Mouse (Mus musculus) Patski (cell line): ENCODE data around the gene Slu7. TPM values are rescaled to one million over a fixed set of nuclear protein-coding genes. Genes with fewer than 3 reads are reported as not detected.

Experiments
- ATAC-seq: fragments of 100-300 bp; one replicate; pipeline ENCODE4 v1.8.0; 2021
- CTCF ChIA-PET: fragments of 350-600 bp; sonication (Branson Sonifier 250); formaldehyde crosslinking; loops from one replicate; lab custom pipeline; 2022; ENCODE audit warnings: inconsistent platforms; lab: Charles Lee
- POLR2A ChIA-PET: fragments of 350-600 bp; sonication (Branson Sonifier 250); formaldehyde crosslinking; loops from one replicate; lab custom pipeline; 2022; ENCODE audit warnings: antibody characterized with exemption, inconsistent platforms; lab: Charles Lee
- DNase-seq: peaks from one replicate; pipeline ENCODE4 v3.0.0-alpha.2; 2011; ENCODE audit warnings: low read depth, low spot score
- H3K27me3 ChIP-seq: fragments of 371-371 bp; one replicate; pipeline ENCODE4 v1.5.1; 2021
- CTCF ChIP-seq: fragments of 100-300 bp; IDR thresholded peaks from one replicate; pipeline ENCODE4 v1.5.1; 2021
- in situ Hi-C: fragments of 300-500 bp; cut with MboI; formaldehyde crosslinking; loops from 3 replicates; pipeline ENCODE4 v1.11.1; 2018; ENCODE audit warnings: low pct_unique_long_range_greater_than_20kb, mixed read lengths
- polyA plus RNA-seq: library from polyadenylated mRNA; unstranded; gene quantifications from one replicate; pipeline ENCODE4 v1.2.3, GENCODE M21; 2021

The Slu7 gene
- polyA plus RNA-seq, 1 experiment from 2014 or later = 55.8 TPM

DNA sequence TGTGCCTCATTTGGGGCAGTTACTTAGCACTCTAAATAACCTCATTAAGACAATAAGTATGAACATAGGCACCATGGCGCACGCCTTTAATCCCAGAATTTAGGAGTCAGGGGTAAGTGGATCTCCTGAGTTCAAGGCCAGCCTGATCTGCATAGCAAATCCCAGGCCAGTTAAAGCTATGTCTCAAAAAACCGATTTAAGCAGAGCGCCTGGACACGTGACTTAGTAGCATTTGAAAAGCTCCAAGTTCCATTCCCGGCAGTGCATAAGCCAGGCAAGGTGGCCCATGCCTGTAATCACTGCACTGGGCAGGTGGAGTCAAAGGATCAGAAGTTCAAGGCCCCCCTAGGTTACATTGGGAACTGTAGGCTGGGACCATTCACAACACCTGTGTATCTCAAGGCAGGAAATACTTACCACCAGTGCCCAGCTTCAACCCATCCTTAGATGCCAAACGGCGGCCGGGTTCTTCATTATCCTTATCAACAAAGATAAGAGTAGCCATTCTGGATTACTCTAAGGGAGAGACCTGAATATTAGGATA is 8.3 kb upstream of the Slu7 start:
- CTCF ChIA-PET = interaction anchor here (1.1 to 2.0 kb wide), 2 partner anchors 9 to 13 kb away, joined by 4 to 12 read pairs; no protein-coding TSS in a partner anchor
- POLR2A ChIA-PET = no interaction called here
- H3K27me3 ChIP-seq = peaks cover 7% of the 10 kb centered on the region
- in situ Hi-C loops = no loop called here
- TF ChIP-seq CTCF = no peak
- no peak for ATAC-seq
- no peak for DNase-seq

DNA sequence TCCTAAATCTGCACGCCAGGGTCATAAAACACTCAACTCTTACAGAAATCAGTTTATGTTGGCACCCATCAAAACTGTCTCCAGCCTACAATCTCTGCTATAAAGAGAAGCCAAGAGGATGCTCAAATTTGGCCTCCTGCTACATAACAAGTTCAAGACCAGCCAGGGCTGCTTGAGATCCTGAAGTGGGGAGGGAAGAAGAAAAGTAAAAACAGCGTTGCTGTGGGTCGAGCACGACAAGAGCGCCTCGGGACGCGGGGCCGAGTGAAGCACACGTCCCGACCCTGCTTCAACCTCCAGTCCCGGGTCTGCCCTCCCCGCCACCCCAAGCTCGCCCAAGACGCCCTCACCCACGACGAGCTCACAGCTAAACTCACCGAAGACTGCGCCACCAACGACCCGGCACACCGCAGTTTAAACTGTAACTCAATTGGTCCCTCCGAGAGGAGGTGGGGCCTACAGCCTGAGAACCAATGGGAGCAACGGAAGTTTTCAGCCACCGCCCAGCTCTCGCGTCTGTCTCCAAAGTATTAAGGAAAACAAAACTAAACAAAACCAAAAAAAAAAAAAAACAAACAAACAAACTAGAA is 7.6 kb upstream of the Slu7 start, which contains the start of gene Pttg1:
Gene Pttg1, minus strand, starts transcription at position 428 of the 590 bp plus-strand sequence.
- ATAC-seq (peak; percentile 88), DNase-seq (no peak)
- TF ChIP-seq CTCF = no peak
- peaks cover 7% of the 10 kb centered on the region for H3K27me3 ChIP-seq
- ChIA-PET CTCF (interaction anchor here (1.1 to 2.0 kb wide), 2 partner anchors 9 to 13 kb away, joined by 4 to 12 read pairs; no protein-coding TSS in a partner anchor), POLR2A (no interaction called here)
- in situ Hi-C loops = no loop called here

DNA sequence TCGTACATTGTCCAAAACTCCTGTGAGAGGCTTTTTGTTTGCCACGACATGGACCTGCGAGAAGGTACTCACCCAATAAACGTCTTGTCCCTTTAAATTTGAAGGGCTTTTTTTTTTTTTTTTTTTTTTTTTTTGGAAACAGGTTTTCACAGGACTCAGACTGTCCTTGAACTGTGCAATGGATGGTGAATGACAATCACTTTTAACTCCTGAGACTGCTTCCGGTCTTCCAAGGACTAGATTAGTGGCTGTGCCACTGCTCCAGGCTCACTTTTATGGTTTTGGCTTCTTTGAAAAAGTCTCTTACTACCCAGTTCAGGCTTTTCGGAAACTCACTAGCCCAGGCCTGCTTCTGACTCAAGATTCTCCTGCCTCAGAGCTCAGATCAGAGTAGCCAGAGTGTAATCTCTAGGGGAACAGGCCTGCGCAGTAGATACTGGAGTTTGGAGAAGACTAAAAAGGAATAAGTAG is 7.1 kb upstream of the Slu7 start:
- ChIA-PET POLR2A (no interaction called here), CTCF (interaction anchor here (2.0 kb wide), 1 partner anchor 14 kb away, joined by 12 read pairs; no protein-coding TSS in a partner anchor)
- H3K27me3 ChIP-seq = peaks cover 5% of the 10 kb centered on the region
- in situ Hi-C loops = no loop called here
- no peak for TF ChIP-seq CTCF
- no peak for ATAC-seq
- no peak for DNase-seq

DNA sequence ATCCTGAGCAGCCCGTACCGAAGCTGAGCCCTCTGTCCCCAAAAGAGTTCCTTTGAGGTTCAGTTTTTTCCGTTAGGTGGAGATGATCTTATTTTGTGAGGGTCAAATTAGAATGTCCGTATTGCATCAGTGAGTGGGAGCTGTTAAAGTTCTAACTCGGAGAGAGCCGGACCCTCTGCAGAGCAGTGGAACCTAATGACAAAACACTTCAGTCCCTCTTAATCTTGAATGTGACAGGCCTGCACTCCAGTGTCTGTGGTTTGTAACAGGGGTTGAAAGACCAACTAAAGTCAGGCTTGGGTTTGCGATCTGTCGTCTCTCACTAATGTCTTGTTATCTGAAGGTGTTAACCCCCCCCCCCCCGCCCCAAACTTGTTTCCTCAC is 472 bp downstream of the Slu7 start:
- ChIA-PET CTCF (no interaction called here), POLR2A (no interaction called here)
- DNase-seq (peak; percentile 2), ATAC-seq (peak; percentile 33)
- no peak for TF ChIP-seq CTCF
- in situ Hi-C loops = no loop called here
- H3K27me3 ChIP-seq = no peaks in the 10 kb centered on the region

DNA sequence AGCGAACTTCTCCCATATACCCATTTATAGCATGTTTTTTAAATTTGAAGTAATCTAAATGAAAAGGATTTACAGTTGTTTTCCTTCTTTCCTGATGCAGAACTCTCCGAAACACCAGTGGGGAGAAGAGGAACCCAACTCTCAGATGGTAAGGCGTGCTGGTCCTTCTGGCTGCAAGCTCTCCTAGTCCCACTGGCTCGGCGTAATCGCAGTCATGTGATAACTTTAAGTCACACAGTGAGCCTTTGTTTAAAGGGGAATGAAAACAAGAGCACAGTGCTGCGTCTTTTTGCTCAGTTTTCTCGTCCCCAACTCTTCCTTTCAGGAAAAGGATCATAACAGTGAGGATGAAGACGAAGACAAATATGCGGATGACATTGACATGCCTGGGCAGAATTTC is 7.6 kb downstream of the Slu7 start:
- POLR2A ChIA-PET = no interaction called here
- CTCF ChIA-PET = no interaction called here
- DNase-seq = no peak
- H3K27me3 ChIP-seq = no peaks in the 10 kb centered on the region
- TF ChIP-seq CTCF = no peak
- in situ Hi-C loops = no loop called here
- ATAC-seq = no peak

DNA sequence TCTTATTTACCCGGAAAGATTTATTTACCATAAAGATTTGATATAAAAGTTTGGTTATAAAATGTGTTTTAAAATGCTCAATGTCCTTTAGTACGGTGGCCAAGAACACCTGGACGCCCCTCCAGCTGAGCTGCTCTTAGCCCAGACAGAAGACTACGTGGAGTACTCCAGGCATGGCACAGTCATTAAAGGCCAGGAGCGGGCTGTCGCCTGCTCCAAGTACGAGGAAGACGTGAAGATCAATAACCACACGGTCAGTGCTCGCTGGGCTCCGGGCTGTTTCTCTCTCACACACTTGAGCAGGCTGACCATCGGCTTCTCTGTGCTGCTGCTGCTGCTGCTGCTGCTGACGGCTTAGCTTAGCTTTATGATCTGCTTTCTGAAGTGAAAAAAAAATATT is 9.6 kb downstream of the Slu7 start:
- in situ Hi-C loops = no loop called here
- no peak for TF ChIP-seq CTCF
- ATAC-seq (no peak), DNase-seq (no peak)
- POLR2A ChIA-PET = no interaction called here
- H3K27me3 ChIP-seq = no peaks in the 10 kb centered on the region
- CTCF ChIA-PET = no interaction called here

DNA sequence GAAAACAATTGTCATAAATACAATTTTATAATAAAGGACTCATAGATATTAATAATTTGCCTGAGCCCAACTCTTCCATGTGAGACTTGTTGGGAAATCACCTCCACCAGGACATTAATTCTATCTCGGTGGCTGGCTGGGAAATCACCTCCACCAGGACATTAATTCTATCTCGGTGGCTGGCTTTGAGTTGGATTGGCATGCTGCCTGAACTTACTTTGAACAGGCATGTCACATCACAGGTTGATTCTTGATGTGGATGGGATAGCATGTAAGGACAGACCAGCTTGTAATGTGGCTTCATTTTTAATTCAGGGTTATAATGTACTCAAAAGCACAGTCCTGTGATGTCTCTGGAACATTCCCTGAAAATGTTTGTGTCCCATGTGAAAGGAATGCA is 16.4 kb downstream of the Slu7 start:
- ATAC-seq (no peak), DNase-seq (no peak)
- in situ Hi-C loops = no loop called here
- no peaks in the 10 kb centered on the region for H3K27me3 ChIP-seq
- ChIA-PET CTCF (no interaction called here), POLR2A (no interaction called here)
- no peak for TF ChIP-seq CTCF

DNA sequence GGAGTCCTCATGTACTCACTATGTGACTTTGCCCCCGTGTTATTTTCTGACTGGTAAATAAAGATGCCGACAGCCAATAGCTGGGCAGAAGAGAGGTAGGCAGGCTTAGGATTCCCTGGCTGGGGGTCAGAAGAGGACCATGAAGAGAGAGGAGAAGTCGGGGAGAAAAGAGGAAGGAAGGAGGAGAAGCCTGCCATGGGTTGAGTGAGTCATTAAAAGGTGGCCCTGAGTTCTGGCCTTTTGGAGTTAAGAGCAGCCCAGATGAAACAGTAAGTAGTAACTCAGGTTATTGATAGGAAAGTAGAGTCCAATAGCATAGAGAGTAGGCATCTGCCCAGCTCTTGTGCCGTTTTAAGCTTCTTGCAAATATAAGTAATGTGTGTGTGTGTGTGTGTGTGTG is 17.8 kb downstream of the Slu7 start:
- ChIA-PET POLR2A (interaction anchor here (0.6 to 0.7 kb wide), 2 partner anchors 36 to 163 kb away, joined by 3 to 4 read pairs; no protein-coding TSS in a partner anchor), CTCF (interaction anchor here (1.1 kb wide), 1 partner anchor 20 kb away, joined by 3 read pairs; no protein-coding TSS in a partner anchor)
- ATAC-seq (no peak), DNase-seq (no peak)
- in situ Hi-C loops = no loop called here
- H3K27me3 ChIP-seq = no peaks in the 10 kb centered on the region
- TF ChIP-seq CTCF = no peak

DNA sequence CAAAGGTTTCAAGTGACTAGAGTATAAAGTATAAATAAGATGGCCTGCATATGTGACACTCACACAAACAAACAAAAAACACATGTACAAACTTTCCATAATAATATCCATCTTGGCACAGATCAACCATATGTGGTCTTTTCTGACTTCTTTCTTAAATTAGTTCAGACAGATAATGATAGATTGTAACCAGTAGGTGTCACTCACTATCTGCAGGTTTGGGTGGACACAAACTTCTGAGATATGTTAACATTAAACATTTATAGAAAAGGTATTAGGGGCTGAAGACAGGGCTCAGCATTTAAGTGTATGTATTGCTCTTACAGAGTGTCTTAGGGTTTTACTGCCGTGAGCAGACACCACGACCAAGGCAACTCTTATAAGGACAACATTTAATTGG is 18.7 kb downstream of the Slu7 start:
- no peak for DNase-seq
- ChIA-PET POLR2A (interaction anchor here (0.7 kb wide), 1 partner anchor 162 kb away, joined by 3 read pairs; no protein-coding TSS in a partner anchor), CTCF (interaction anchor here (1.1 kb wide), 1 partner anchor 19 kb away, joined by 3 read pairs; no protein-coding TSS in a partner anchor)
- ATAC-seq = no peak
- in situ Hi-C loops = no loop called here
- no peak for TF ChIP-seq CTCF
- no peaks in the 10 kb centered on the region for H3K27me3 ChIP-seq

DNA sequence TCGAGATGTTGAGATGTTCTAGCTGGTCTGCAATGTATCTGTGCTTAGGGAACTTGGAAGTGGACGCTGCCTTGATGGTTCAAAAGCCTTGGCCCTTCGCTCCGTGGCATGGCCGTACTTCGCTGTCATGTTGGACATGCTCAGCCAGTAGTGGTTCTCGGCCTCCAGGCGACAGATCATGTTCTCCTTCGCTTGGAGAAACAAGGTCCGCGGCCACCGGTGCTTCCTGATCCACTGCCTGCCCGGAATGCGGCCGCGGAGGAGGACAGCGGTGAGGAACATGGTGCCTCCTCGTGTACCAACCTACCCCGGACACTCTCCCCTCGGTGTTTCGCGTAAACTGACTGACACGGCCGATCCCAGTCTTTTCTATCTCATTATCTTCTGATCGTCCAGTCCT is 29.7 kb downstream of the Slu7 start:
- H3K27me3 ChIP-seq = peaks cover 29% of the 10 kb centered on the region
- no peak for TF ChIP-seq CTCF
- ATAC-seq = no peak
- ChIA-PET CTCF (no interaction called here), POLR2A (no interaction called here)
- no peak for DNase-seq
- in situ Hi-C loops = no loop called here

DNA sequence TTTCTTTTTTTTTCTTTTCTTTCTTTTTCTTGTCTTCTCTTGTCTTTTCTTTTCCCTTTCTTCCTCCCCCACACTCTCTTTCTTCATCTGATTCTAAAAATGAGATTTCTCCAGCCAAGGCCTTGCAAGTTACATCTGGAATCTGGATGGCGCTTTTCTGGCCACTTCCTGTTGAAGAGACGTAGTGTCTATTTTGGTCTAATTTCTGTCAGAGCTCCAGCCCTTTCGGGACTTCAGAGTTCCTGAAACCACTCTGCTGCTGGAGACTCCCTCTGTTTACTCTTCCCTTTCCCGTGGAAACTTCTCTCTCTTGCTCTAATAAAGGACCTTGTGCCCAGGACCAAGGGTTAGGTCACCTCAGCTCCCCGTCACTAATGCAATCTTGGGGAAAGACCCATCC is 36.6 kb downstream of the Slu7 start:
- TF ChIP-seq CTCF = no peak
- in situ Hi-C loops = no loop called here
- no peak for DNase-seq
- POLR2A ChIA-PET = no interaction called here
- H3K27me3 ChIP-seq = peaks cover 28% of the 10 kb centered on the region
- ATAC-seq = no peak
- CTCF ChIA-PET = no interaction called here
